Mouse (Mus musculus): ENCODE data around the gene Ttn. TPM values are rescaled to one million over a fixed set of nuclear protein-coding genes. Genes with fewer than 3 reads are reported as not detected.

Gene Ttn
- polyA plus RNA-seq, 1 experiment, result 0.01 TPM

DNA sequence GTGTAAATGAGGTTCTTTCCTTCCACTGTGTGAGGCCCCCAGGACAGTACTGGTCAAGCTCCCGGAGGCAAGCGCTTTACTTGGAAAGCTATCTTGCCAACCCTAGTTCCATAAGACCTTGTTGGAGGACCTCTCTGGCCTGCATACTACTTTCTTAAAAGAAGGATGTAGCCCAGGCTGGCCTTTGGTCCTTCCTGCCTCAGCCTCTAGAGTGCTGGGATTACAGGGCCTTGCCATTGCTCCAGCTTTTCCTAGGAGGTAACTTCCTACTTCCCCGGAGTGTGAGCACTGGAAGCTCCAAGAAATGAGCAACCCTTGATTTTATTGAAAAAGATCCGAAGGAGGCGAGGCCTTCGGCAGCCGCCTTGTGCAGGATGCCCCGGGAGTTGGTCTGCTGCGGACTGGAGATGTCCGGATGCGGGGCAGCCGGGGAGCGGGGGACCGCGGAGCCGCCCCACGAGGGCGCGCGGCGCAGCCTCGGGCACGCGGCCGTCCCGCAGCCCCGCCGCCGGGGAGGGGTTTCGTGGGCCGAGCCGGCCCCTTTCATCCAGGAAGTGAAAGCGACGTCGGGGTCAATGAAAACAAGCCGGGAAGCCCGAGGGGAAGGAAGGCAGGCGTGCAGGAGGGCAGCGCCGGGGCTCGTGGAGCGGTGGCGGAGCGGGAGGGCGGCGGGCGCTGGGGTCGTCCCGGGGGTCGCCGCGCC lies 307.5 kb downstream of the Ttn start, which contains the start of gene Plekha3:
TSS of gene Plekha3 (plus strand) at position 557 of the 703 bp plus-strand sequence.
- 4% methylated on average over 52 of the region's 52 CpGs for WGBS
- no peak for DNase-seq (ENCODE audit: low read depth, low spot score)

GRCm38 (mm10) chr2:76673472-76674081 lies 308.8 kb downstream of the Ttn start:
- DNase-seq (ENCODE audit: low read depth, low spot score), result no peak

GRCm38 (mm10) chr2:76672966-76673392 lies 309.4 kb downstream of the Ttn start, which contains the start of gene Fkbp7:
Gene Fkbp7, minus strand, starts transcription at chr2:76673116.
- no peak for DNase-seq (ENCODE audit: low read depth, low spot score)
- WGBS, result under 1% methylated on average over 17 of the region's 17 CpGs

More at GRCm38 (mm10) chr2:76673472-76674081, 308.8 kb downstream of the Ttn start:
- WGBS, result 39% methylated on average over 7 of the region's 7 CpGs

- no peak for DNase-seq (ENCODE audit: low read depth, low spot score)
- 3% methylated on average over 9 of the region's 9 CpGs for WGBS
Measured at GRCm38 (mm10) chr2:76672134-76672745, 310.1 kb downstream of the Ttn start.

- 39% methylated on average over 6 of the region's 6 CpGs for WGBS
- DNase-seq (ENCODE audit: low read depth, low spot score), result no peak
Measured at GRCm38 (mm10) chr2:76671641-76672040, 310.7 kb downstream of the Ttn start.

GRCm38 (mm10) chr2:76667200-76667599 lies 315.1 kb downstream of the Ttn start:
- DNase-seq (ENCODE audit: low read depth, low spot score), result no peak
- 75% methylated on average over 5 of the region's 5 CpGs for WGBS

DNA sequence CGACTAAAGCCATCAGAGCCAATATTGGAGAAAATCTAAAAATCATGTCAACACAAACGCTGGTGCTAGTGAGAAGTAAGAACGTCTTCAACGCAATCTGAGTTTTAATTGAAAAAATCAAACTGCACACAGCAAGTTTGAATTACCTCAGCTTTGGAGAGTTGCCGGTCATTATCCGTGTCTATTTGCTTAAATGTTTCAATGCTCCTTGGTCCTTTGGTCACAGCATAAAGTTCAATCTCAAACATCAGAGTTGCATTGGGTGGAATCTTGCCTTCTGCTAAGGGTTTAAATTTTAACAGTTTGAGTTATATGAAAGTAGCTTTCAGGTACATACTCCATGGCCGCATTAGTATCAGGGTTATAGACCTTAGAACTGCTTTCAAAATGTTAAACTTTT lies 316.8 kb downstream of the Ttn start:
- 94% methylated on average over 7 of the region's 7 CpGs for WGBS

GRCm38 (mm10) chr2:76659419-76659818 lies 322.9 kb downstream of the Ttn start:
- 44% methylated on average over 8 of the region's 8 CpGs for WGBS
- no peak for DNase-seq (ENCODE audit: low read depth, low spot score)

More for the DNA sequence above, 316.8 kb downstream of the Ttn start:
- DNase-seq (ENCODE audit: low read depth, low spot score), result no peak

- DNase-seq (ENCODE audit: low read depth, low spot score), result no peak
- WGBS, result 66% methylated on average over 13 of the region's 13 CpGs
Measured at GRCm38 (mm10) chr2:76658551-76658950, 323.8 kb downstream of the Ttn start.

GRCm38 (mm10) chr2:76655982-76656381 lies 326.4 kb downstream of the Ttn start:
- DNase-seq (ENCODE audit: low read depth, low spot score), result no peak
- 7% methylated on average over 1 of the region's 1 CpGs for WGBS

- 75% methylated on average over 3 of the region's 3 CpGs for WGBS
- DNase-seq (ENCODE audit: low read depth, low spot score), result no peak
Measured at GRCm38 (mm10) chr2:76655444-76655843, 326.9 kb downstream of the Ttn start.

GRCm38 (mm10) chr2:76654646-76655045 lies 327.7 kb downstream of the Ttn start:
- 52% methylated on average over 5 of the region's 5 CpGs for WGBS
- no peak for DNase-seq (ENCODE audit: low read depth, low spot score)

Other genes starting within 250 kb of the Ttn start
- gene Ccdc141, start 188.1 kb upstream of the Ttn start, polyA plus RNA-seq (2012; rRNA removed), result 0.40 and 1.2 TPM in 2 replicates

Measured in large intestine, adult 2 months (tissue).